Mouse (Mus musculus) kidney, adult 8-10 months (tissue): ENCODE results near the gene Nol8.

Experiments used
- DNase-seq, 2 experiments: peaks; one replicate each; pipeline ENCODE4 v3.0.0; 2022

Nol8 gene

DNA sequence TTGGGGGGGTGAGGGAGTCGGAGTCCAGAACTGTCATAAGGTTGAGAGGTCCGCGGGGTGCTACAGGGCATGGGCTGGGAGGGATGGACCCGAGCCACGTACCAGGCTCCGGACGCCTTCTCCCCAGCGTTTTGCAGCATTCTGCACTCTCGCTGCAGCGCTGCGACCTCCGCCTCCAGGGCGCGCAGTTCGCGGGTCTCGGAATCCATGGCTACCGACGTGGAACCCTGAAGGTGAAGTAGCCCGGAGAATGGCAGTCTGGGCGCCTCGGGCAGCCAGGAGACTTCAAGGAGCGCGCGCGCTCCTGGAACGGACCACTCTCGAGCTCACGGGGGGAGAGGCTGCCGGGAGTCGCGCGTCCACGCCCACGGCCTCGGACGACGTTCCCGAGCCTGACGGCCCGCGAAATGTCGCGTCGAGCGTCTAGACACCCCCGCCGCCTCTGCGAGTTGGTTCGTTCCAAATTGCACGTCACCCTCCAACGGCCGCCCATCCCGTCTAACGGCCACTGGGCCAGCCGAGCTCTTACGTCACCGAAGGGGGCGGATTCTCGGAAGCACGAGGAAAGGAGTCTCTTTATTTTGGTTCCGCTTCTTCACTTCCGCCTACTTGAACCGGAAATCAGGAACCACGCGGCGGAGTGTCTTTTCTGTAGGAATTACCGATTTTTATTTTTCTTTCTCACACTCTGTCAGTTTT lies at the start of gene Nol8, which contains the start of gene Cenpp:
TSS of gene Nol8 (plus strand) at position 598 of the 699 bp plus-strand sequence.
TSS of gene Cenpp (minus strand) at position 305 of the 699 bp plus-strand sequence.
- DNase-seq = peak; percentile 98 to 99

DNA sequence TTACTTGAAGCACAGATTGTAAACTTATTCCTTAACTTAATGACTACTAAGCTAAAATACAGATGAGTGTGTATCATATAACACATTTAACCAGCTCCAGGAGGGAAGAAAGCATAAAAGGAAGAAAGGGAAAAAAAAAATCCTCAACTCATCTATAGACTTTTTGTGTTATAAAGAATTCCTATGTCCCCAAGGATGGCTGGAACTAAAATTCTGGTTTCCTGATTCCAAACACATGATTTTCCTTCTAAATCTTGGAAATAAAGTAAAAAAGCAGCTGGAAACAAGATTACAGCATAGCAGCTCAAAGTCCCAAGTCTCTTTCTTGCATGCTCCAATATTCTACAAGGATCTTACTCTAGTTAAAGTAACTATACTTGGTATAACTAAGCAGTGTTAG lies 49.3 kb upstream of the Nol8 start:
- DNase-seq = no peak

DNA sequence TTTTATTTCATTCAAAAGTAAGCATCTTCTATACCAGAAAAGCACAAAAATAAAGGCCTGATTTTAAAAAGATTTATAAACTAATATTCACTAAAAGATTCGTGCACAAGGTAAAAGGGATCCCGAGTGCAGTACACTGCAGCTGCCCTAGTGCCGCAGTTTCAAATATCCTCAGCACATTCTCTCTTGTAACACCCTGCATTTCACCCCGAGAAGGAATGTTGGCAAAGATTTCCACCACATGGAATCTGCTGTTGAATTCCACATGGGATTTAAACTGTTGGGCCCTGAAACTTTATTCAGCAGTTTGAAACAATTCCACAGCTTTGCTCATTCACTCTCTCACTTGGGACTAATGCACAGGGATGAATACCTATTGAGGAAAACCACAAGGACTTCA lies 45.2 kb upstream of the Nol8 start, which contains the start of gene Ogn:
TSS of gene Ogn (plus strand) at position 333 of the 400 bp plus-strand sequence.
- DNase-seq = peak; percentile 33 to 38

DNA sequence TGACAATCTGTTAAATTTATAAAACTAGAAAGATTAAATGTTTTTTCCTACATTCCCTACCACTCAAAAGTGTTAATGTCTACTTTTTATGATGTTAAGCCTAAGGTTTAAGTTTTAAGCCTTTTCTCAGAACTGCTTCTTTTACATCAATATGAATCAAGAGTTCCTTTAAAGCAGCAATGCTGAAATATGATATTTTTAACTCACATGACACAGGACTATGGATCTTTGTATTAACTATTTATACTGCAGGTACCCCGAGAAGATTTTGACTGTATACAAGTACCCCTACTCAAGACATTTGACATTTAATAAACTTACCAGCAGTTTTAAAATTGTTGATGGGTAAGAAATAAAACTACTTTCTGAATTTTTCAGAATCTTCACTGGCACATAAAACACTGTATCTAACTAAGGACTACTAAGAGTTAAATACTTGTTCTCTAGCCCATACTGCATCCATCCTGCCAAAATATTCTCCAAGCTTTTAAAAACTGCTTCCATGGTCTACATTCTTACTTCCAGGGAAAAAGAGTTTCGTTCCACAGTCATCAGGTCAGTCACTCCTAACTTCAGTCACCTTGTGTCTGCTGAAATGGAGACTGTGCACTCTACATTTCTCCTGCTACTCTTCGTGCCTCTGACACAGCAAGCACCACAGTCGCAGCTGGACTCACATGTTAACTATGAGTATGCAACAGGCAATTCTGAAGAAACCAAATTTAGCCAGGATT lies 44.1 kb upstream of the Nol8 start:
- DNase-seq = no peak

DNA sequence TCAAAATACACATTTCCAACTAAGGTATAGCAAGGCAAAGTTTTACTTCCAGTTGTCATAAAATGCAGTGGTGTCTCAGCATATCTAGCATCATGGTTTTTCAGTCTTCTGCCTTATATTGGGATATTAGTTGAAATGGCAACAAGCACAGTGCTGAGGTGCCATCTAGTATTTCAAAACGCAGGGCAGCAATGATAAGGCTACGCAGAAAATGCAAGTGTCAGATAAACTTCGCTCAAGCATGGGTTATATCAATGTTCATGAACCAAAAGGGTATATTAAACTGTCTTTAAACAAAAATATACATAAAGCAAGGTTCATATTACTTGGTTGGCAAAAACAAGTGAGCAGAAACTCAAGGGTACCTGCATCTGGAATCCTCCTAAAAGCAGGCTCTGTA lies 35.9 kb upstream of the Nol8 start:
- DNase-seq = no peak

DNA sequence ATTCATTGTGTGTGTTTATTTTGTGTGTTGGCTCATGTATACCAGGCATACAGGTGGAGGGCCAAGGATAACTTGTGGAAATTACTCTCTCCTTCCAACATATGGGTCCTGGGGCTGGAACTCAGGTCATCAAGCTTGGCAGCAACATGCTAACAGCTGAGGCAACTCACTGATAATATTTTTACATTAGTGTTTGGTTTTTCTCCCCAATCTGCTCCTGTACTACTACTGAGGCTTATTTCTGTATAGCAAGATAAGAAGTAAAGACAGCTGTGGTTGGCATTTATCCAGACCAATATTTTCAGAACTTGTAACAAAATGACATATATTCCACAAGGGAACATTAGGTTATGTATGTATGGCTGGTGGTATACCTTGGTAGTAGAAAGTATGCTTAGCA lies 34.5 kb upstream of the Nol8 start:
- no peak for DNase-seq

DNA sequence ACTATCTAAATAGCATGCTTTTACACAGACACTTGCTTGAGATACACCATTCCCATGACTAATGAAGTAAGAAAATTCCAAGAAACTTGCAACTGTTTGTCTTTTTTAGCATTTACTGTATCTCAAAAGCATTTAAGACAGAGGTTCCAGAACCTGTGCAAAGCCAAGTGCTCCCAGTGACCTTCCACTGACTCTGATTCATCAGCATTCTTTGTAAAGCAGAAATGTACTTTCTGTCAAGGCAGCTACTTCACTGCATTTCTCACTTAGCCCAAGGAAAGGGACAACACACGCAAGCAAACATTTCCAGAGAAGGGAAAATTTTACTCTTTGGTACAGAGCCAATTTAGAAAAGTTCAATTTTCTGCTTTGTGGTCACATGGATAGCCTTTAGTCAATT lies 29.7 kb upstream of the Nol8 start:
- DNase-seq = no peak

DNA sequence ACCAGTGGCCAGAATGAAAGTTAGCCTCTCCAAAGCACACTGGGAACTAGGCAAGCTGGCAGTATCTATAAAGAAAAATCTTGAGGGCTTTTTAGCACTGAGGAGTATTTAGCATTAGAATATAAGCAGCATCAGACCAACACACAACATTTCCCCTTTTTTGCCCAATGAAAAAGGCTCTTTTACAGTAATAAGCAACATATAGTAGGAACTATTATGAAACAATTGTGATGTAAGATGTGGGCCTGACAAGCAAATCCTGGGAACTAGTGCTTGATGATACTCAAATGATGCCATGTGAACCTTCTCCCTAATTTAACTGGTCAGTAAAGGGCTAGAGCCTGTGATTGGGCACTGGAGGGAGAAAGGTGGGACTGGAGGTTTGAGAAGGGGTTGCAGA lies 24.7 kb upstream of the Nol8 start:
- DNase-seq = no peak

DNA sequence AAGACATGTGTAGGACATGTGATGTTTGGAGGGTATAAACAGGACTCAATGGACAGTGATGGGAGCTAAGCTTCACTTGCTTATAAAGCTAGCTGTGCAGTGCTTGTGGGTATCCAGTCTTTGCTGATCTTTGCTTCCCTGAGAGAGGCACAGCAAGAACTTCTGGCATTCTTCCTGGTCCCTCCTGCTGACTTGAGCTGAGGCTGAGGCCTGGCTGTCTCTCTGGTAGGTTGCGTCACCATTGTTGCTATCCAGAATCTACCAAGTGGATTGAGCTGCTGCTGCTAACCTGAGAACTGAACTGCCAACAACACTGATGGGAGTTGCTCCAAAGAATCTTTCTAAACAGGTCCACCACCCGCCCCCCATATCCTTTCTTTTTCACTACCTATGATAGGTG lies 23.8 kb upstream of the Nol8 start:
- DNase-seq = no peak

DNA sequence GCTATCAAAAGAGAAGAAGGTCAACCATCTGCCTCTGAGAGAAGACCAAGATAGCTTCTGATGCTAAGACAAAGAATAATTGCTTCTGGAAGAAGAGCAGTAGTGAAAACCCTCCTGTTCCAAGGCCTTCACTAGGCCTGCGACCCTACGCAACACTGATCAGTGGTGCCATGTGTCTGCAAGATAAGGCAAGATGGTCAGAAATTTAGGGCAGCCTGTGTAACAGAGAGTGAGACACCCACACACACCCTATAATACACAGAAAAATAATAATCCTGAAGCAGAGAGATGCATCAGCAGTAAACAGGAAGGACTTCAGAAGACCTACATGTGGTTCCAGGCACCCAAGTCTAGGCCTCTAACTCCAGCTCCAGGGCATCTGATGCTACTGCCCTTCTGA lies 12.9 kb upstream of the Nol8 start:
- no peak for DNase-seq

DNA sequence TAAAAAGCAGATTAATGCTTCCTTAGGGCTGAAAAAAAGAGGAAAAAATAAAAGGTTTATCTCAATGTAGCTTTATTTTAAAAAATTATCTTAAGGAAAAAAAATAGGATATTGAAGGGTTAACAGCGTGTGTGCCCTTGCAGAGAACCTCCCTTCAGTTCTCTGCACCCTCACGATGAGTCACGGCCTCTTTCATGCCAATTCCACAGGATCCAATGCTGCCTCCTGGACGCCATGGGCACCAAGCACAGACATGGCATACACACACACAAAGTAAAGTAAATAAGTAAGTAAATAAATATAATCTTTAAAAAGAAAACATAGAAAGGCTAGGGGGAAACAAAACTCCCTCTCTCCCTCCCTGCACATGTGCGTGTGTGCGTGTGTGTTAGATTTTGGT lies 10.2 kb upstream of the Nol8 start:
- DNase-seq = no peak

DNA sequence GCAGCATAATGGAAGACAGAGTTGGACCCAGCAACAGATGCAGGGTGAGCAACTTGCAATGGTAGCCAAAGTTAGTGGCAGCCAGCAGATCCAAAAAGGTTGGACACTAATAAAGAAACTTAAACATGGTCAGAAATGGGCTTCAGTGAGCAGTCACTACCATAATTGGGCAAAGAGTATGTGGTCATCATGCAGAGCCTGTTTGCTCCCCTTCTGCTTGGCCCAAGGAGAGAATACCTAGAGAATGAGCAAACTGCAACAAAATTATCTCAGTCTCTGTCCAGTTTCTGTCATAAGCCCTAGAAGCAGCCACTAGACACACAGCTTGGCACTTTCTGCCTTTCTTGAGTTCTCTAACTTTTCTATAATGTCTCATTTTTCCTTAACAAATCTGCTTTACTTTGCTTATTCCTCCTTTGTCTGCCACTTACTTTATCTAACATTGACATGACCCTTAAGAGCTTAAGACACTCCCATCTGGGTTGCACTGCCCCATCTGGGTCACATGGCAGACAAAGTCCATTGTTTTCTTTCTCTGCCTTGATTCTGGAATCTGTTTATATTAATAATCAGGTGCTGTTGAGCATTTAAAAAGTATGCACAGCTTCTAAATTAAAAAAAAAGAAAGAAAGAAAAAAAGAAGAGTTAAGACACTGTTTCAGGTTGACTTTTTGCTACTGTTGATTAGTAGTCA lies 9.1 kb upstream of the Nol8 start:
- peak; percentile 13 to 22 for DNase-seq

DNA sequence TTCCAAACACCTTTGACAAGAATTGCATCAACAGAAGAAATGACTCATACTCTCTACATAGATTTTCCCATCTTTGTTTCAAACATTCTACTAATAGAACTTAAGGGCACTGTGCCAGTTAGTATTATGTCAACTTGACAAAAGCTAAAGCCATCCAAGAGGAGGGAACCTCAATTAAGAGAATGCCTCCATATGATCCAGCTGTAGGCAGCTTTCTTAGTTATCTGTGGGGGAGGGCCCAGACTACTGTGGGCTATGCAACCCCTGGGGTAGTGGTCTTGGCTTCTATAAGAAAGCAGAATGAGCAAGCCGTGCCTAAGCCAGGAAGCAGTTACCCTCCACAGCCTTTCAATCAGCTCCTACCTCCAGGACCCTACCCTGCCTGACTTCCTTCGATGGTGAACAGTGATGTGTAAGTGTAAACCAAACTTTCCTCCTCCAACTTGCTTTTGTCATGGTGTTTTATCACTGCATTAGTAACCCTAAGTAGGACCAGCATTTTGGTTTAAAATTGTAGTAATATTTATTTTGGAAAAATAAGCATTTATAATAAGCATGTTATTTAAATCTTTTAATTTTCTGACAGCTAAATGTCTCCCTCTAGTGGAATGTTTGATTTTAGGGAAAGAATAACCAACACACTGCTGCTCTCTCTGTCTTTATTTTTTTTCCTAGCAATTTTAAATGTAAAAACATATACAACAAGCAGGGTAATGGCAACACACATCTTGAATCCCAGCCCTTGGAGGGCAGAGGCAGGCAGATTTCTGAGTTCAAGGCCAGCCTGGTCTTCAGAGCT lies 7.9 kb upstream of the Nol8 start:
- no peak for DNase-seq

DNA sequence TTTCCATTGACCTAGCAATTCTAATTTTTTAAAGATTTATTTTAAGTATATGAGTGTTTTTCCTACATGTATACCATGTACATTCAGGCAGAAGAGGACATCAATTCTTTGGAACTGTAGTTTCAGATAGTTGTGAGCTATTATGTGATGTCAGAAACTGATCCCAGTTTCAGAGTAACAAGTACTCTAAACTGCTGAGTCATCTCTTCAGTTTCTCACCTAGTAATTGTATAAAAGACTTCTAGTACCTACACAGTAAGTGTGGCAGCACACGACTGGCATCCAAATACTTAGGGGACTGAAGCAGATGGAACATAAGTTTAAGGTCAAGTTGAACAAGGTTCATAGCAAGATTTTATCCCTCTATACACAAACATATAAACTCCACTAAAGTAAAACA lies 6.9 kb upstream of the Nol8 start:
- DNase-seq = no peak

DNA sequence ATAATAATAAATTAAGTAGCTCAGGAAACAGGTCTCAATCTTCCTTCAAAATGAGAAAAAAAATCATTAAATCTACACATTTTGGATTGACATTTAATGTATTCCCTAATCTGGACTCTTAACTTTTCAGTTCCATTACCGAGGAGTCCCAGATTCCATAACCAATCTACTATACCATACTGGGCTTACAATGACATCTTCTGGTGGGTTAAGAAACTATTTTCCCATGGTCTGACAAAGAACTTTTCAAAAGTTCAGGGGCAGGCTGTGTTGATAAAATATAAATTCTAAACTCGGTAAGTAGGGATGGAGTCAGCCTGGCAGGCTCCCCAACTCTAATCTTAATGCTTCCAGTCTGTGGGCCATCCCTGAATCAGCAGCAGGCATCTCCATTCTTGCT lies 1.7 kb upstream of the Nol8 start:
- DNase-seq = no peak

DNA sequence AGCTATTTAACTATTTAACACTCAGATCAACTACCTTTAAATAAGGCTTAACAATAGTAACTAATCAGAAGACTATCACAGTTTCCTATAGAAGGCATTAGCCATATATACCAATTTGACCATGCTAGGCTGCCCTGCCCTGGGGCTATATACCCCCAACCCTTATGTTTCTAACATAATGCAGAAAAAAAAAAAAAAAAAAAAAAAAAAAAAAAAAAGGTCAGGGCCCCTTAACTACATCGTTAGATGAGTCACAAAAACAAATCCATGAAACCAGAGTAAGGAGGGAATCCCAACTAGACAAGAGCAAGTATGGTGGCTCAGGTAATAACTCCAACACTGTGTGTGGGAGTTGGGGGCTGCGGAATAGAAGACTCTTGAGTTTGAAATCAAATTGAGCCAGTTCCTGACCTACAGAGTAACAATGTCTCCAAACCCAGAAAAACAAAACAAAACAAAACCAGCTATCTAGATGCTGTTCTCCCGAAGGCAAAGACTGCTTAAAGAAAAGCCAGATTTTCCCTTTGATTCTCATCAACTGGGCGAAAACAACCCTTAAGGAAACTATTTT lies 1.0 kb upstream of the Nol8 start:
- no peak for DNase-seq

DNA sequence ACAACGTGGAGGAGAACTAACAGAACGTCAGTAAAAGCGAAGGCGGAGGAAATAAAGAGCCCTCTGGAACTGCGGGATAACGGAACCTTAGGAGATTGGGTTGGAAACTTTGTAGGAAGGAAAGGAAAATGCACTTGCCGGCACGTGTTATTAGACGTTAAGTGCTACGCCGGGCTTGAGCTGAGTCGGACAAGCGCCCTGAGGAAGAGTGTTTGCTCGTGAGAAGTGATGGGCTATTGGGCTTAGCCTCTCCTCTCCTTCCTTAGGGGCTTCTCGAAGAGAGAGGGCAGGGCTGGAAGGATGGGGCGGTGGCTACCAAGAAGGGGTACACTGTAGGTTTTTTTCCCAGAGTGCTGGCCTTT lies 283 bp downstream of the Nol8 start:
- DNase-seq = no peak

DNA sequence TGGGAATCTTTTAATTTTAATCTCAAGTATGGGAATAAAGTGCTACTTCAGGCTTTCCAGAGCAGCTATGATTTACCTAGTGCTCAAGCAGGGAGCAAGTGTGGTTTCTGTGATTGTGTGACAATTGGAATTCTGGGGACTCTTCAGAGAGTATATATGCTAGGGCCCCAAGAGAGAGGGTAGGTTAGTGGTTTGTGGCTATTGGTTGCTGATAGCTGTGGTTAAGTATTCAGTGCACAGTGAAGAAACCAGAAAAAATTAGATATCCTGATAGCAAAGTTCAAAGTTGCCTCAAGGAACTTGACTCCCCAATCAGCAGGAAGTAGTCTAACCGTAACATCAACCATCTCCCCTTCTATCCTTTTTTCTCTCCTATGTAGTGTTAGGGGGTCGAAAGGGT lies 24.9 kb downstream of the Nol8 start:
- DNase-seq = no peak

DNA sequence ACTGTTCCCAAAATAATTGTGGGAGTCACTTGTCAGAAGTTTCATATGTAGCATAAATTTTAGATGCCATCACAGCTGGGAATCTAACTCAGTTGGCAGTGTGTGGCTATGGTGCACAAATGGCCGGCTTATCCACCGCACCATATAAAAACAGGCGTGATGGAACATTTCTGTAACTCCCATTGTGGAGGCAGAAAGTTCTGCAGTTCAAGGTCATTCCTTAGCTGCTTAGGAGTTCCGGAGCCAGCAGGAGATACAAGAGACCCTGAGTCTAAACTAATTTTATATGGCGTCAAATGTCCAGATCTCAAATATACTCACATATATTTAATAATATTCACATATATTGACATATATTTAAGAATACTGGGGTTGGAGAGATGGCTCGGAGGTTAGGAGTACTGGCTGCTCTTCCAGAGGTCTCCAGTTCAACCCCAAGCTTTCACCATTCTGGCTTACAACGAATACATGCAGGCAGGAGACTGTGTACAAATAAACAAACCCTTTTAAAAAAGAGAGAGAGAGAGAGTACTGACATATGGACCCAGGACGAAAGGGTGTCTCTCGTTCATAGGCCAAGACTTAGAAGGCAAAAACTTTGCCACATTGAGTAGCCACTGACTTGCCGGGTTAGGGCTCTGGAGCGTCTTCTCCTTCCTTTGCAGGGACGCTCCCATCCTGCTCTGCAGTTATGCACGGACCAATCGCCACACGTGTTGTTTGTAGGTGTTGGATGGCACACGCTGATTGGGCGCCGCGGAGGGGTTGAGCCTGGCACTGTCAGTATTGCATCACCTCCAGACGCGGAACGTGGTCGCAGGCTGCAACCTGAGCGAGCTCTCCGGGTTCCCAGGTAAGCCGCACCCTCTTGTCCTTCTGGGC lies 28.7 kb downstream of the Nol8 start, which contains the start of gene Iars:
TSS of gene Iars (plus strand) at position 750 of the 882 bp plus-strand sequence.
- peak; percentile 98 to 99 for DNase-seq

DNA sequence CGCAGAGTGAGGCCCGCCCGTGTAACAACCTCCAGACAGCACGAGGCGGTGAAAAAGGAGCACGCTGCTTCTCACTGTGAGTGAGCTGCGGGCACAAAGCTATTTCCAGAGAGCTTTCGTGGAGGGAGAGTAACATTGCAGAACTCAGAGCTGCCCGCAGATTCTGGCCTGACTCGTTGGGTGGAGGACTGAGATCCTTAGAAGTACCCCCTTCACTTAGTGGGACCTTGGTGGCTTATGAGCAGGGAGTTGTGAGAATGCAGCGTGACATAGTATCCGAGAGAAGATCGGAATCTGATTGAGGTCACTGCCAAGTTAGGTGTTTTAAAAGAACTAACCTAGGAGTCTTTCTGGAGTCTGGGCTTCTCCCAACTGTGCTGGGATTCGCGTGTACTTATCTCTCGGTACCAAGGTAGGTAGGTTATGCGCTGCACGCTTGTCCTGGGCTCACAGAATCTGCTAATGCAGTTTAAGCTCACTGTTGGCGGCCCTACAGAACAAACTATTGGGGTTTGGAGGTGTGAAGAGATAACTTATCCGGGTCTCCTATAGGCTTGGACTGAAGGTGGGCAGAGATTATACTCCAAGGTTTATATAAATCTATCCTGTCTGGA lies 29.5 kb downstream of the Nol8 start:
- peak in 1 of 2 experiments; percentile 5 for DNase-seq

DNA sequence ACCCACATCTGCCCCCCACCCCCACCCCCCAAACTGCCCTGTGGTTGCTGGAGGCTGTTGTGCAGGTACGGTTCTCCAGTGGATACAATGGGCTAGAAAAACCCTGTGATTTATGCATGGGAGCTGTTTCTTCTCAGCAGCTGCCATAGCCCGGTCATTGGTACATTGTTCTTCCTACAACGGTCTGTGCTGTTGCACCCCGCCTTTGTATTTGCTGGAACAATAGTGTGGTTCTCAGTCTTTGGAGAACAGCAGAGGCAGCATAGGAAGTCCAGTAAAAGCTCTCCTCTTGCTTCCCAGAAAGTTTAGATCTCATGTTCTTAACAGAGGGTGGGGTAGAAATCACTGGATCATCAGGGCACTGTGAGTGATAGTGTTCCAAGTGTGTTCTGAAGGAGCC lies 31.4 kb downstream of the Nol8 start:
- no peak for DNase-seq
